ENCODE assay signal across 9 mouse cellular contexts in genomic region chr12:83375015-83375831, GRCm38 (mm10).
DNase-seq lines count a peak whose midpoint lies in the region; ATAC-seq and TF ChIP-seq lines count a peak whose summit lies in the region.
"Had no signal": no experiment of that assay in that cellular context is flagged by ENCODE, and none has a peak within 500 bp of the region (broad histone marks: within the 10 kb centered on the region; RNA-seq: fewer than 3 reads in every experiment).

No protein-coding gene starts in this region.

- peak; percentile 27; the same call in 1 of the 2 replicates for ATAC-seq in heart, embryonic 14.5 days (ENCODE audit: insufficient number of reproducible peaks, insufficient read depth, low FRiP score, low read depth)
- peak; percentile 99 for ATAC-seq in liver, postnatal 0 days

- peaks cover 8 to 12% of the 10 kb centered on the region in 2 experiments for H3K4me1 ChIP-seq in heart, embryonic 14.5 days (ENCODE audit: control insufficient read depth in 2 of 2, insufficient read depth in 2 of 2, low read length in 2 of 2)
- H3K4me1 ChIP-seq in liver, postnatal 0 days (ENCODE audit: insufficient read depth) = peaks cover 36% of the 10 kb centered on the region
- H3K4me1 ChIP-seq in cerebellum, adult 2 months (ENCODE audit: control insufficient read depth, insufficient read depth, low read length) = peaks cover 30% of the 10 kb centered on the region

- WGBS in heart, embryonic 14.5 days = 73% methylated on average over 12 of the region's 12 CpGs
- WGBS in liver, postnatal 0 days (ENCODE audit: insufficient replicate concordance) = 30% methylated on average over 12 of the region's 12 CpGs
- 86% methylated on average over 12 of the region's 12 CpGs for WGBS in cerebellum, adult 2 months

- TF ChIP-seq POLR2A in cerebellum, adult 2 months (IDR thresholded peaks at IDR 0.05; ENCODE audit: borderline replicate concordance, insufficient read depth, low read length) = no peak

- H3K27ac ChIP-seq in heart, embryonic 14.5 days (replicated peaks in 1 of 2; ENCODE audit: control insufficient read depth in 1 of 2, insufficient read depth in 1 of 2, low read depth in 2 of 2, low read length in 2 of 2) = peak overlapping the region; percentile 28 to 41; a peak in 3 of 4 replicates
- peak overlapping the region; percentile 88 for H3K27ac ChIP-seq in liver, postnatal 0 days (ENCODE audit: low read depth)
- H3K27ac ChIP-seq in cerebellum, adult 2 months (ENCODE audit: insufficient read depth, low read length) = no peak overlapping the region

- H3K36me3 ChIP-seq in heart, embryonic 14.5 days (ENCODE audit: control insufficient read depth, insufficient read depth, low read length) = no peaks in the 10 kb centered on the region
- no peaks in the 10 kb centered on the region for H3K36me3 ChIP-seq in liver, postnatal 0 days (replicated peaks; ENCODE audit: insufficient read depth, low read length)

- no peaks in the 10 kb centered on the region for H3K27me3 ChIP-seq in heart, embryonic 14.5 days (ENCODE audit: control insufficient read depth, insufficient read depth, low read length)
- no peaks in the 10 kb centered on the region for H3K27me3 ChIP-seq in liver, postnatal 0 days (ENCODE audit: insufficient read depth, low read length)
- no peaks in the 10 kb centered on the region for H3K27me3 ChIP-seq in cerebellum, adult 2 months (ENCODE audit: control insufficient read depth, insufficient read depth, low read length)

- H3K9ac ChIP-seq in heart, embryonic 14.5 days (ENCODE audit: low read length) = no peak overlapping the region
- H3K9ac ChIP-seq in liver, postnatal 0 days (replicated peaks) = peak overlapping the region; percentile 31; the same call in 1 of the 2 replicates

- no peak for TF ChIP-seq CTCF in liver, postnatal 0 days (IDR thresholded peaks at IDR 0.05; ENCODE audit: low read depth)
- no peak for TF ChIP-seq CTCF in cerebellum, adult 2 months (IDR thresholded peaks at IDR 0.05; ENCODE audit: borderline replicate concordance, insufficient read depth, low read depth, low read length)

- TF ChIP-seq EP300 in liver, postnatal 0 days (IDR thresholded peaks at IDR 0.05; ENCODE audit: low read depth) = peak; percentile 98

- no peaks in the 10 kb centered on the region for H3K9me3 ChIP-seq in heart, embryonic 14.5 days (ENCODE audit: control insufficient read depth, low read length)
- no peaks in the 10 kb centered on the region for H3K9me3 ChIP-seq in liver, postnatal 0 days (ENCODE audit: low read length)

- peak overlapping the region; percentile 9; the same call in 1 of the 2 replicates for H3K4me2 ChIP-seq in heart, embryonic 14.5 days (ENCODE audit: low read length)
- H3K4me2 ChIP-seq in liver, postnatal 0 days (ENCODE audit: low read depth, low read length) = peak overlapping the region; percentile 52

- peak; percentile 52 for DNase-seq in testis, postnatal 14 days (ENCODE audit: low spot score)
- no peak for DNase-seq in testis, postnatal 10 days (ENCODE audit: low spot score)
- DNase-seq in liver, postnatal 0 days = peak; percentile 69
- DNase-seq in yolk sac, embryonic 10.5 days (ENCODE audit: low spot score) = peak; percentile 59
- DNase-seq in cerebellum, adult 2 months = no peak
- no peak for DNase-seq in lung, postnatal 10 days
- no peak for DNase-seq in urinary bladder, adult 2 months (ENCODE audit: low spot score)
- DNase-seq: cerebellum, adult 11 months had no signal

- no peak overlapping the region for H3K4me3 ChIP-seq in heart, embryonic 14.5 days (ENCODE audit: control insufficient read depth in 1 of 2, insufficient read depth in 1 of 2, low read depth in 1 of 2, low read length in 2 of 2)
- H3K4me3 ChIP-seq in liver, postnatal 0 days (ENCODE audit: low read depth, low read length) = no peak overlapping the region
- H3K4me3 ChIP-seq in cerebellum, adult 2 months (replicated peaks; ENCODE audit: insufficient read depth, low read depth, low read length) = no peak overlapping the region

Comparison
In these comparisons a context has a peak if more than half of its experiments do, and no peak if none do; other contexts are left out.
1. DNase-seq: peak in testis, postnatal 14 days (single experiment), liver, postnatal 0 days (single experiment) and yolk sac, embryonic 10.5 days (single experiment); none in testis, postnatal 10 days (single experiment), cerebellum, adult 2 months (0 of 2), lung, postnatal 10 days (single experiment) and urinary bladder, adult 2 months (single experiment).